Mouse (Mus musculus) forebrain, postnatal 0 days (tissue): Measurements from ENCODE around the gene Ipo13. TPM values are rescaled to one million over a fixed set of nuclear protein-coding genes. Genes with fewer than 3 reads are reported as not detected.

Source experiments
- ATAC-seq: fragments of 200-750 bp; cut with Nextera tagmentation; 2 replicates; pipeline ENCODE4 v1.8.0; 2017; ENCODE audit warnings: mild to moderate bottlenecking, moderate library complexity
- DNase-seq: peaks from one replicate; pipeline ENCODE4 v3.0.0-alpha.2; 2015
- H3K27ac ChIP-seq: fragments of 300-500 bp; sonication (generic); 2 replicates; pipeline ENCODE4 v1.5.1; 2014; ENCODE audit warnings: low read depth, mild to moderate bottlenecking, antibody characterized with exemption, low read length, moderate library complexity, mixed read lengths
- H3K27me3 ChIP-seq: fragments of 300-500 bp; sonication (generic); 2 replicates; pipeline ENCODE4 v1.6.1; 2014; ENCODE audit warnings: mild to moderate bottlenecking, low read length, mixed read lengths; ENCODE audit not compliant: insufficient read depth
- H3K36me3 ChIP-seq: fragments of 300-500 bp; sonication (generic); 2 replicates; pipeline ENCODE4 v1.6.1; 2014; ENCODE audit warnings: mild to moderate bottlenecking, moderate library complexity; ENCODE audit not compliant: insufficient read depth
- H3K4me1 ChIP-seq: fragments of 300-500 bp; sonication (generic); 2 replicates; pipeline ENCODE4 v1.6.1; 2014; ENCODE audit warnings: antibody characterized with exemption; ENCODE audit not compliant: insufficient read depth
- H3K4me2 ChIP-seq: fragments of 300-500 bp; sonication (generic); 2 replicates; pipeline ENCODE4 v1.6.1; 2014; ENCODE audit warnings: low read depth, mild to moderate bottlenecking, moderate library complexity
- H3K4me3 ChIP-seq: fragments of 300-500 bp; sonication (generic); 2 replicates; pipeline ENCODE4 v1.5.1; 2014; ENCODE audit warnings: low read depth, low read length, mixed read lengths
- H3K9ac ChIP-seq: fragments of 300-500 bp; sonication (generic); 2 replicates; pipeline ENCODE4 v1.6.1; 2014; ENCODE audit warnings: mild to moderate bottlenecking
- H3K9me3 ChIP-seq: fragments of 300-500 bp; sonication (generic); 2 replicates; pipeline ENCODE4 v1.6.1; 2016; ENCODE audit warnings: low read length
- CTCF ChIP-seq: sonication (generic); IDR thresholded peaks from 2 replicates; pipeline ENCODE4 v1.5.1; 2016; ENCODE audit warnings: antibody characterized with exemption, control low read depth, low read depth
- WGBS: fragments of 180-500 bp; shearing (Covaris S2); extraction: QIAGEN DNeasy Blood & Tissue Kit; methylation state at CpG from one replicate; pipeline ENCODE4 v1.1.7; 2014; 5-methylcytosine and 5-hydroxymethylcytosine counted together
- polyA plus RNA-seq: library from polyadenylated mRNA; unstranded; fragments of >200 nt; fragmentation: Nextera tagmentation; extraction: Ambion mirVana; gene quantifications from 2 replicates; pipeline ENCODE4 v1.2.1, GENCODE M21; 2015
- total RNA-seq: library from RNA; depleted of rRNA; stranded (reverse); fragments of >200 nt; gene quantifications from 2 replicates; pipeline ENCODE4 v1.2.3, GENCODE M21; 2014

Ipo13 gene
- total and polyA plus RNA-seq, 2 experiments from 2014 or later: 42.9 to 58.1 TPM

- no peak overlapping the region for H3K27ac ChIP-seq
- peaks cover 38% of the 10 kb centered on the region for H3K36me3 ChIP-seq
- H3K4me1 ChIP-seq: no peaks in the 10 kb centered on the region
- no peaks in the 10 kb centered on the region for H3K9me3 ChIP-seq
- H3K4me3 ChIP-seq: no peak overlapping the region
- H3K4me2 ChIP-seq: no peak overlapping the region
- 69% methylated on average over 7 of the region's 7 CpGs for WGBS
- TF ChIP-seq CTCF: no peak
- no peak for ATAC-seq
- no peaks in the 10 kb centered on the region for H3K27me3 ChIP-seq
- no peak for DNase-seq
- H3K9ac ChIP-seq: no peak overlapping the region
Observed at GRCm38 (mm10) chr4:117871787-117872186, 43.0 kb downstream of the Ipo13 start.

GRCm38 (mm10) chr4:117870437-117870836 is 44.4 kb downstream of the Ipo13 start:
- TF ChIP-seq CTCF: no peak
- no peak overlapping the region for H3K27ac ChIP-seq
- H3K36me3 ChIP-seq: peaks cover 26% of the 10 kb centered on the region
- H3K4me1 ChIP-seq: no peaks in the 10 kb centered on the region
- no peak overlapping the region for H3K4me2 ChIP-seq
- H3K9me3 ChIP-seq: no peaks in the 10 kb centered on the region
- H3K9ac ChIP-seq: no peak overlapping the region
- H3K4me3 ChIP-seq: no peak overlapping the region
- WGBS: 61% methylated on average over 1 of the region's 1 CpGs
- ATAC-seq: no peak
- H3K27me3 ChIP-seq: no peaks in the 10 kb centered on the region
- DNase-seq: no peak

- TF ChIP-seq CTCF: no peak
- DNase-seq (no peak), ATAC-seq (no peak)
- H3K4me3 ChIP-seq: no peak overlapping the region
- H3K4me1 ChIP-seq: no peaks in the 10 kb centered on the region
- no peaks in the 10 kb centered on the region for H3K27me3 ChIP-seq
- no peaks in the 10 kb centered on the region for H3K9me3 ChIP-seq
- no peak overlapping the region for H3K4me2 ChIP-seq
- no peak overlapping the region for H3K27ac ChIP-seq
- no peak overlapping the region for H3K9ac ChIP-seq
- H3K36me3 ChIP-seq: peaks cover 15% of the 10 kb centered on the region
- WGBS: 76% methylated on average over 9 of the region's 9 CpGs
Observed at GRCm38 (mm10) chr4:117869317-117869716, 45.5 kb downstream of the Ipo13 start.

GRCm38 (mm10) chr4:117867823-117868222 is 47.0 kb downstream of the Ipo13 start:
- Histone ChIP-seq H3K9ac (no peak overlapping the region), H3K4me3 (no peak overlapping the region), H3K36me3 (peaks cover 3% of the 10 kb centered on the region; the same call in 1 of the 2 replicates), H3K27ac (no peak overlapping the region), H3K9me3 (no peaks in the 10 kb centered on the region), H3K27me3 (no peaks in the 10 kb centered on the region), H3K4me1 (no peaks in the 10 kb centered on the region), H3K4me2 (no peak overlapping the region)
- peak; percentile 69 for DNase-seq
- peak; percentile 27; the same call in 1 of the 2 replicates for ATAC-seq
- 12% methylated on average over 24 of the region's 24 CpGs for WGBS
- peak; percentile 83 for TF ChIP-seq CTCF

GRCm38 (mm10) chr4:117867000-117867399 is 47.8 kb downstream of the Ipo13 start:
- H3K4me2 ChIP-seq: no peak overlapping the region
- ATAC-seq: no peak

GRCm38 (mm10) chr4:117866083-117866482 is 48.7 kb downstream of the Ipo13 start:
- no peak overlapping the region for H3K27ac ChIP-seq
- H3K4me2 ChIP-seq: no peak overlapping the region
- TF ChIP-seq CTCF: no peak

More at GRCm38 (mm10) chr4:117867000-117867399, 47.8 kb downstream of the Ipo13 start:
- Histone ChIP-seq H3K4me1 (no peaks in the 10 kb centered on the region), H3K9ac (no peak overlapping the region), H3K27me3 (no peaks in the 10 kb centered on the region), H3K27ac (no peak overlapping the region), H3K9me3 (no peaks in the 10 kb centered on the region), H3K36me3 (peaks cover 3% of the 10 kb centered on the region; the same call in 1 of the 2 replicates), H3K4me3 (no peak overlapping the region)
- TF ChIP-seq CTCF: no peak
- WGBS: 81% methylated on average over 6 of the region's 6 CpGs
- DNase-seq: no peak

GRCm38 (mm10) chr4:117862823-117863222 is 52.0 kb downstream of the Ipo13 start:
- no peaks in the 10 kb centered on the region for H3K4me1 ChIP-seq
- 0 out of 2 replicates have a peak overlapping the region, but pooled peaks have one; percentile 21 for H3K27ac ChIP-seq
- H3K27me3 ChIP-seq: no peaks in the 10 kb centered on the region
- H3K9ac ChIP-seq: no peak overlapping the region
- no peak overlapping the region for H3K4me3 ChIP-seq
- no peak for TF ChIP-seq CTCF
- WGBS: 30% methylated on average over 4 of the region's 4 CpGs
- no peaks in the 10 kb centered on the region for H3K9me3 ChIP-seq
- DNase-seq: peak; percentile 76
- peak; percentile 93 for ATAC-seq
- H3K36me3 ChIP-seq: peaks cover 3% of the 10 kb centered on the region; the same call in 1 of the 2 replicates
- H3K4me2 ChIP-seq: no peak overlapping the region

More at GRCm38 (mm10) chr4:117866083-117866482, 48.7 kb downstream of the Ipo13 start:
- no peak for ATAC-seq
- no peaks in the 10 kb centered on the region for H3K27me3 ChIP-seq
- no peak for DNase-seq
- H3K9me3 ChIP-seq: no peaks in the 10 kb centered on the region
- H3K9ac ChIP-seq: no peak overlapping the region
- H3K4me1 ChIP-seq: no peaks in the 10 kb centered on the region
- H3K36me3 ChIP-seq: no peaks in the 10 kb centered on the region
- WGBS: 40% methylated on average over 9 of the region's 9 CpGs
- H3K4me3 ChIP-seq: no peak overlapping the region
